Mouse (Mus musculus): ENCODE measurements at regions not wholly inside any gene's neighbourhood (a gene's known extent, or its start where the extent isn't known, plus 50 kb on each side); places are given as distances from the start of the nearest gene placed in this dataset.

- no peak overlapping the region for H3K9ac ChIP-seq (ENCODE audit: insufficient read depth, low read depth, low read length, poor library complexity, severe bottlenecking)
- no peaks in the 10 kb centered on the region for H3K9me3 ChIP-seq (ENCODE audit: control insufficient read depth, insufficient read depth, low read depth, low read length)
- H3K4me1 ChIP-seq (ENCODE audit: control insufficient read depth in 2 of 2, insufficient read depth in 2 of 2, low read length in 2 of 2, poor library complexity in 1 of 2): no peaks in the 10 kb centered on the region
- in situ Hi-C loops (cut with MboI; ENCODE audit: low sequenced_read_pairs in 2 of 2, unreplicated experiment in 2 of 2): no loop called here
- no peaks in the 10 kb centered on the region for H3K36me3 ChIP-seq (ENCODE audit: control insufficient read depth, insufficient read depth, low read length, poor library complexity, severe bottlenecking)
- TF ChIP-seq ZC3H11A (IDR thresholded peaks at IDR 0.05; ENCODE audit: borderline replicate concordance, low read depth, low read length): no peak
- TF ChIP-seq HCFC1 (IDR thresholded peaks at IDR 0.05; ENCODE audit: borderline replicate concordance, insufficient read depth, low read length): no peak
- TF ChIP-seq CHD2 (IDR thresholded peaks at IDR 0.05; ENCODE audit: low read depth, low read length): no peak
- TF ChIP-seq MAFK (IDR thresholded peaks at IDR 0.05; ENCODE audit: insufficient read depth, low read depth, low read length): no peak
- no peak overlapping the region for H3K4me3 ChIP-seq (ENCODE audit: insufficient read depth in 1 of 2, low read depth in 1 of 2, low read length in 2 of 2, poor library complexity in 1 of 2, severe bottlenecking in 1 of 2)
- no peak for DNase-seq (ENCODE audit: low read depth, low spot score)
- no peak overlapping the region for H3K27ac ChIP-seq (ENCODE audit: insufficient read depth, low read depth, low read length, poor library complexity, severe bottlenecking)
Observed at GRCm38 (mm10) chr1:61143754-61144066, 166.0 kb downstream of the Icos start.

DNA sequence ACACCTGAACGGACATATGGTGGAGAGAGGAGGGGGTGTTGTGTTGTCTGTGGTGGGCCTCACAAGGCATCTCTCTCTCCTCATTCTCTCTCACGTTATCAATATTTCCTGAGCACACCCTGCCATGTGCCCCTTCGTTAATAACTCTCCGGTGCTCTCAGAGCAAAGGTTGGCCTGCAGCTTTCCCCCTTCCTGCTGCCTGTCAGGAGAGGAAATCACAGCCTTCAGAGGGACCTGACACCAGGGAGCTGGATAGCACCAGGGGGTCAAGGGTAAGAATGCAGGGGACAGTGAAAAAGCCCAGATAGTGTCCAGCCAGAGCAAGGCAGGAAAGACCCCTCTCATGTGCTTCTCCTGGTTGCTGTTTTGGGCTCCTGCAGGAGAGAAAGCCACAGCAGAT is 167.3 kb downstream of the Icos start:
- Histone ChIP-seq H3K36me3 (ENCODE audit: control insufficient read depth, insufficient read depth, low read length, poor library complexity, severe bottlenecking) (no peaks in the 10 kb centered on the region), H3K4me1 (ENCODE audit: control insufficient read depth in 2 of 2, insufficient read depth in 2 of 2, low read length in 2 of 2, poor library complexity in 1 of 2) (no peaks in the 10 kb centered on the region), H3K27ac (ENCODE audit: insufficient read depth, low read depth, low read length, poor library complexity, severe bottlenecking) (no peak overlapping the region), H3K4me3 (ENCODE audit: insufficient read depth in 1 of 2, low read depth in 1 of 2, low read length in 2 of 2, poor library complexity in 1 of 2, severe bottlenecking in 1 of 2) (no peak overlapping the region), H3K9ac (ENCODE audit: insufficient read depth, low read depth, low read length, poor library complexity, severe bottlenecking) (no peak overlapping the region), H3K9me3 (ENCODE audit: control insufficient read depth, insufficient read depth, low read depth, low read length) (no peaks in the 10 kb centered on the region)
- DNase-seq (ENCODE audit: low read depth, low spot score): no peak
- in situ Hi-C loops (cut with MboI; ENCODE audit: low sequenced_read_pairs in 2 of 2, unreplicated experiment in 2 of 2): no loop called here
- TF ChIP-seq CHD2 (IDR thresholded peaks at IDR 0.05; ENCODE audit: low read depth, low read length): no peak
- no peak for TF ChIP-seq HCFC1 (IDR thresholded peaks at IDR 0.05; ENCODE audit: borderline replicate concordance, insufficient read depth, low read length)
- no peak for TF ChIP-seq ZNF384 (IDR thresholded peaks at IDR 0.05; ENCODE audit: low read depth, low read length)
- TF ChIP-seq ZC3H11A (IDR thresholded peaks at IDR 0.05; ENCODE audit: borderline replicate concordance, low read depth, low read length): no peak
- TF ChIP-seq MAFK (IDR thresholded peaks at IDR 0.05; ENCODE audit: insufficient read depth, low read depth, low read length): no peak

GRCm38 (mm10) chr1:61145572-61145971 is 167.8 kb downstream of the Icos start:
- no peak for TF ChIP-seq HCFC1 (IDR thresholded peaks at IDR 0.05; ENCODE audit: borderline replicate concordance, insufficient read depth, low read length)
- no peak for TF ChIP-seq ZNF384 (IDR thresholded peaks at IDR 0.05; ENCODE audit: low read depth, low read length)
- no peak for TF ChIP-seq MAFK (IDR thresholded peaks at IDR 0.05; ENCODE audit: insufficient read depth, low read depth, low read length)
- no peak for TF ChIP-seq CHD2 (IDR thresholded peaks at IDR 0.05; ENCODE audit: low read depth, low read length)
- TF ChIP-seq ZC3H11A (IDR thresholded peaks at IDR 0.05; ENCODE audit: borderline replicate concordance, low read depth, low read length): no peak
- in situ Hi-C loops (cut with MboI; ENCODE audit: low sequenced_read_pairs in 2 of 2, unreplicated experiment in 2 of 2): no loop called here
- no peak for DNase-seq (ENCODE audit: low read depth, low spot score)

DNA sequence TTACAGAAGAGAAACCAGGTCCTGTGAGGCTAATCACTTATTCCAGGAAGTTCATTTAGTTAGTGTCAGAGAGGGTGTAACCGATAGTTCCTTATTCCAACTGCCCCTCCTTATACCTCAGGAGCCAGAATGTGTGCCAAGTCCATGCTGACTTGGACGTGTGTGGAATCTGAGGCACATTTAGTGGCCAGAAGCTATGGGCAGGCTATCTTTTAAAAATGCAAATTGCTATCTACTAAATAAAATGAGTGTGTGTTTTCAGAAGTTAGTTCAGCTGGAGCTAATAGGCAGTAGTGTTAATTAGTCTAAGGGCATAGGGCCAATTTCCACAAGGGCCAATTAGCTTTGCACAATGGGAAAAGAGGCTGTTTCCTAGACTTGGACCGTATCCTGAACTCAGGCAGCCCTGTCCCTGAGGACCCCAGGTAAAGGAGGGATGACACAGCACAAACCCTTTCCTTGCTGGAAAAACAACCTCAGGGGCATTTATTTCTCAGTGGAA is 168.5 kb downstream of the Icos start:
- Histone ChIP-seq H3K36me3 (ENCODE audit: control insufficient read depth, insufficient read depth, low read length, poor library complexity, severe bottlenecking) (no peaks in the 10 kb centered on the region), H3K27ac (ENCODE audit: insufficient read depth, low read depth, low read length, poor library complexity, severe bottlenecking) (no peak overlapping the region), H3K4me1 (ENCODE audit: control insufficient read depth in 2 of 2, insufficient read depth in 2 of 2, low read length in 2 of 2, poor library complexity in 1 of 2) (no peaks in the 10 kb centered on the region), H3K4me3 (ENCODE audit: insufficient read depth in 1 of 2, low read depth in 1 of 2, low read length in 2 of 2, poor library complexity in 1 of 2, severe bottlenecking in 1 of 2) (no peak overlapping the region), H3K9ac (ENCODE audit: insufficient read depth, low read depth, low read length, poor library complexity, severe bottlenecking) (no peak overlapping the region), H3K9me3 (ENCODE audit: control insufficient read depth, insufficient read depth, low read depth, low read length) (no peaks in the 10 kb centered on the region)
- DNase-seq (ENCODE audit: low read depth, low spot score): no peak
- in situ Hi-C loops (cut with MboI; ENCODE audit: low sequenced_read_pairs in 2 of 2, unreplicated experiment in 2 of 2): no loop called here
- TF ChIP-seq ZNF384 (IDR thresholded peaks at IDR 0.05; ENCODE audit: low read depth, low read length): no peak
- TF ChIP-seq ZC3H11A (IDR thresholded peaks at IDR 0.05; ENCODE audit: borderline replicate concordance, low read depth, low read length): no peak
- TF ChIP-seq MAFK (IDR thresholded peaks at IDR 0.05; ENCODE audit: insufficient read depth, low read depth, low read length): no peak
- no peak for TF ChIP-seq CHD2 (IDR thresholded peaks at IDR 0.05; ENCODE audit: low read depth, low read length)
- no peak for TF ChIP-seq HCFC1 (IDR thresholded peaks at IDR 0.05; ENCODE audit: borderline replicate concordance, insufficient read depth, low read length)

More at GRCm38 (mm10) chr1:61145572-61145971, 167.8 kb downstream of the Icos start:
- Histone ChIP-seq H3K27ac (ENCODE audit: insufficient read depth, low read depth, low read length, poor library complexity, severe bottlenecking) (no peak overlapping the region), H3K4me3 (ENCODE audit: insufficient read depth in 1 of 2, low read depth in 1 of 2, low read length in 2 of 2, poor library complexity in 1 of 2, severe bottlenecking in 1 of 2) (no peak overlapping the region), H3K36me3 (ENCODE audit: control insufficient read depth, insufficient read depth, low read length, poor library complexity, severe bottlenecking) (no peaks in the 10 kb centered on the region), H3K4me1 (ENCODE audit: control insufficient read depth in 2 of 2, insufficient read depth in 2 of 2, low read length in 2 of 2, poor library complexity in 1 of 2) (no peaks in the 10 kb centered on the region), H3K9me3 (ENCODE audit: control insufficient read depth, insufficient read depth, low read depth, low read length) (no peaks in the 10 kb centered on the region), H3K9ac (ENCODE audit: insufficient read depth, low read depth, low read length, poor library complexity, severe bottlenecking) (no peak overlapping the region)

DNA sequence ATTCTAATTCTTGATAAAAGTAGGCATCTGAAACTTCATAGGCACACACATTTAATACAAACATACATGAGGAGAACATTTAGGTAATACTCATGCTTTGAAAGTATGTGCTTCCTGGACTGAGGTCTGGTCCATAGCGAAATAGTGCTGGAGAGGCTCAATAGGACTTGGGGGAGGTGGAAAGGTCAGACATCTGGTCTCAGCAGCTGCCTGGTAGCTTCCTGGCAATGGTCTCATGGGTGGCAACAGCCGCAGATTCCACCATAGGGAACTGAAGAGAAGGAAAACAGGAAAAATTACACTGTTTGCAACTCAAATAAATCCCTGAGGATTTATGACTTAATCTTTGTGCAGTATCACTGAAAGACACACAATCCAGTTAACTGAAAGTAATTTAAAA is 174.0 kb downstream of the Icos start:
- Histone ChIP-seq H3K9me3 (ENCODE audit: control insufficient read depth, insufficient read depth, low read depth, low read length) (no peaks in the 10 kb centered on the region), H3K9ac (ENCODE audit: insufficient read depth, low read depth, low read length, poor library complexity, severe bottlenecking) (no peak overlapping the region), H3K4me3 (ENCODE audit: insufficient read depth in 1 of 2, low read depth in 1 of 2, low read length in 2 of 2, poor library complexity in 1 of 2, severe bottlenecking in 1 of 2) (no peak overlapping the region), H3K4me1 (ENCODE audit: control insufficient read depth in 2 of 2, insufficient read depth in 2 of 2, low read length in 2 of 2, poor library complexity in 1 of 2) (no peaks in the 10 kb centered on the region), H3K36me3 (ENCODE audit: control insufficient read depth, insufficient read depth, low read length, poor library complexity, severe bottlenecking) (no peaks in the 10 kb centered on the region), H3K27ac (ENCODE audit: insufficient read depth, low read depth, low read length, poor library complexity, severe bottlenecking) (no peak overlapping the region)
- no peak for DNase-seq (ENCODE audit: low read depth, low spot score)
- in situ Hi-C loops (cut with MboI; ENCODE audit: low sequenced_read_pairs in 2 of 2, unreplicated experiment in 2 of 2): no loop called here
- TF ChIP-seq CHD2 (IDR thresholded peaks at IDR 0.05; ENCODE audit: low read depth, low read length) (no peak), HCFC1 (IDR thresholded peaks at IDR 0.05; ENCODE audit: borderline replicate concordance, insufficient read depth, low read length) (no peak), ZNF384 (IDR thresholded peaks at IDR 0.05; ENCODE audit: low read depth, low read length) (no peak), ZC3H11A (IDR thresholded peaks at IDR 0.05; ENCODE audit: borderline replicate concordance, low read depth, low read length) (no peak), MAFK (IDR thresholded peaks at IDR 0.05; ENCODE audit: insufficient read depth, low read depth, low read length) (no peak)

All from ES-E14 (cell line).